Mouse (Mus musculus) ES-E14 (cell line): ENCODE data around the gene Lrba.

Experiments
- CHD2 ChIP-seq: IDR thresholded peaks from 2 replicates; pipeline ENCODE4 v1.6.1; 2014; ENCODE audit warnings: mild to moderate bottlenecking, low read depth, low read length, inconsistent platforms
- HCFC1 ChIP-seq: IDR thresholded peaks from 2 replicates; pipeline ENCODE4 v1.6.1; 2012; ENCODE audit warnings: low read length, inconsistent platforms, borderline replicate concordance; ENCODE audit not compliant: insufficient read depth
- MAFK ChIP-seq: IDR thresholded peaks from 2 replicates; pipeline ENCODE4 v1.6.1; 2014; ENCODE audit warnings: mild to moderate bottlenecking, low read depth, low read length, inconsistent platforms; ENCODE audit not compliant: insufficient read depth
- ZC3H11A ChIP-seq: IDR thresholded peaks from 2 replicates; pipeline ENCODE4 v1.6.1; 2012; ENCODE audit warnings: low read depth, mild to moderate bottlenecking, inconsistent platforms, low read length, borderline replicate concordance
- ZNF384 ChIP-seq: IDR thresholded peaks from 2 replicates; pipeline ENCODE4 v1.6.1; 2012; ENCODE audit warnings: low read depth, low read length, inconsistent platforms

DNA sequence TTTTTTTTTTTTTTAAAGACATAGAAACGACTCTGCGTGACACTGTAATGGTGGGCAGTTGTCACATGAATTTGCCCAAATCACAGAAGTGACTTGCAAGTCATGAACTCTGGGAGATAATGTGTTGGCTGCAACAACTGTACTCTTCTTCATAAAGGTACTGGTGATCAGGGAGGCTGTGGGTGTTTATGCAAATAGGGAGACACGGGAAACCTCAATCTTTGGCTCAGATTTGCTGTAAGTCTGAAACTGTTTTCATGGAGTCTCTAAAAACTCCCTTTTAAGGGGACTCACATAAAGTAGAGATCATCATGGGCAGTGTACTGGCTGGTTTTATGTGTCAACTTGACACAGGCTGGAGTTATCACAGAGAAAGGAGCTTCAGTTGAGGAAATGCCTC lies 603.0 kb downstream of the Lrba start:
- TF ChIP-seq MAFK = no peak
- TF ChIP-seq HCFC1 = no peak
- TF ChIP-seq ZC3H11A = no peak
- TF ChIP-seq CHD2 = no peak
- no peak for TF ChIP-seq ZNF384
